Mouse (Mus musculus): ENCODE data around the gene Serpinb6d.

The Serpinb6d gene

GRCm38 (mm10) chr13:33661105-33661504 is at the start of gene Serpinb6d:
Gene Serpinb6d, plus strand, starts transcription at chr13:33661405.
- no peak for DNase-seq (ENCODE audit: low spot score)

GRCm38 (mm10) chr13:33622921-33623320 is 38.3 kb upstream of the Serpinb6d start:
- DNase-seq (ENCODE audit: low spot score) = no peak

GRCm38 (mm10) chr13:33642540-33642939 is 18.7 kb upstream of the Serpinb6d start:
- no peak for DNase-seq (ENCODE audit: low spot score)

- no peak for DNase-seq (ENCODE audit: low spot score)
Observed at GRCm38 (mm10) chr13:33662550-33662949, 1.3 kb downstream of the Serpinb6d start.

DNA sequence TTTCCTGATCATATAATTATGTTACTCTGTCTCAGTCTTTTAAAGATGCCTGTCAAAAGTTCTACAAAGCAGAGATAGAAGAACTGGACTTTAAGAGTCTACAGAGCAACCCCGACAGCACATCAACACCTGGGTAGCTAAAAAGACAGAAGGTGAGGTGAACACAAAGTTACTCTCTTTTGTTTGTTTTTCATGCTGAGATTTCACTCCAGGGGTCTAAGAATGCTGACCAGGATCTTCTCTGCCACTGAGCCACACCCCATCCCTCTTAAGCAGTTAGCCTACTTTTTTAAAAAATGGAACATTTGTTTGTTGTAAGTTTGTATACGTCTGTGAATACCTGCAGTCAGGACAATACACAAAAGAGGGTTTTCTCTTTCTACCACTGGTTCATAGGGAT is 59.1 kb downstream of the Serpinb6d start:
- no peak for DNase-seq (ENCODE audit: low spot score)

All from spleen, adult 12 weeks (tissue).